Mouse (Mus musculus): ENCODE results near the gene Pxt1. TPM values are rescaled to one million over a fixed set of nuclear protein-coding genes. Genes with fewer than 3 reads are reported as not detected.

Pxt1 gene
- polyA plus RNA-seq, 1 experiment from 2014 or later: not detected

DNA sequence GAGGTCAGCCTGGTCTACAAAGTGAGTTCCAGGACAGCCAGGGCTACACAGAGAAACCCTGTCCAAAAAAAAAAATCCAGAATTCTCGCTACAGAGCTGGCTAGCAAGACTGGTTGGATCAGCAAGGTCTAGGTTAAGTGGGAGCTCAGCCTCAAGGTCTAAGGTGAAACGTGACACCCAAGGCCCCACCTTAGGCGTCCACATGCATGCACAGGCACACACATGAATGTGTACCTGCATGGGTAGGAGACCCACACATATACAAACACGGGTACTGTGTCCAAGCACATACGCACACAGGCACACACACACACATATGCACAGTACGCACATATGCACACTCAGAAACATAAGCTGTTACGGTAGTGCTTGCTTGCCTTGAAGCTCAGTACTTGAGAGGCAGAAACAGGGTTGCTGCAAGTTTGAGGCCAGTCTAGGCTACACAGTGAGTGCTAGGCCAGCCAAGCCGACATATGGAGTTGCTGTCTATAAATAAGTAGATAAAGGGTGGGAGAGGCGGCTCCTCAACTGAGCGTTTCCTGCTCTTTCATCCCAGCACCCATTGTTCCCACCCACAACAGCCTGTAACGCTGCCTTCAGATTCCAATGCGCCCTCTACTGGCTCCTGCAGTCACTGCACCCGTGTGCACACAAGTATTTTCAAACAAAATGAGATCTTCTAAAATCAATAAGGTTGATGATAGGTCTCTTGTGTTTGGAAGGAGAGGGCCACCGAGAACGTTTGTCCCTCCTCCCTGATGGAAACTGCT is 16.6 kb downstream of the Pxt1 start:
- Histone ChIP-seq H3K9ac (no peak overlapping the region), H3K27me3 (no peaks in the 10 kb centered on the region), H3K4me2 (no peak overlapping the region), H3K36me3 (ENCODE audit: poor library complexity, severe bottlenecking) (no peaks in the 10 kb centered on the region), H3K9me3 (replicated peaks) (no peaks in the 10 kb centered on the region), H3K4me3 (no peak overlapping the region), H3K4me1 (peaks cover 10% of the 10 kb centered on the region), H3K27ac (no peak overlapping the region)
- 48% methylated on average over 15 of the region's 15 CpGs for WGBS
- peak; percentile 41 for ATAC-seq

DNA sequence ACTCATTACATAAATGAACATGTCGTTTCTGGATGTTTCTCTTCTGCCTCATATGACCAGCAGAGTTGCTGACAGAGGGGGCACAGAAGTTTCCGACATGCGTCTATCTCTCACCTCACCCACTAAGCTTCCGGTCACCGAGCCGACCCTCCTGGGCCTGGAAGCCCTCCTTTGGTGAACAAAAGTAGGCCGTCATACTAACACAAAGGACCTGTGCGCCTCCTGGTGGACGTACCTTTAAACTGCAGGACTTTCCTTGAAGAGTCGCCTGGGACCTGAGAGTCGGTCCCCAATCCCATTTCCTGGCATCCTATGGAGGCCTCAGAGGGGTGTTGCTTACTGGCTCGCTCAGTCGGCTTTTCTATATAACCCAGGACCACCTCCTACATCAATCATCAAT is 17.3 kb downstream of the Pxt1 start:
- Histone ChIP-seq H3K9ac (no peak overlapping the region), H3K36me3 (ENCODE audit: poor library complexity, severe bottlenecking) (no peaks in the 10 kb centered on the region), H3K9me3 (replicated peaks) (no peaks in the 10 kb centered on the region), H3K27me3 (no peaks in the 10 kb centered on the region), H3K4me2 (no peak overlapping the region), H3K4me3 (no peak overlapping the region), H3K4me1 (peaks cover 10% of the 10 kb centered on the region), H3K27ac (no peak overlapping the region)
- 14% methylated on average over 13 of the region's 13 CpGs for WGBS
- 0 out of 2 replicates have a peak, but pooled peaks have one; percentile 38 for ATAC-seq

DNA sequence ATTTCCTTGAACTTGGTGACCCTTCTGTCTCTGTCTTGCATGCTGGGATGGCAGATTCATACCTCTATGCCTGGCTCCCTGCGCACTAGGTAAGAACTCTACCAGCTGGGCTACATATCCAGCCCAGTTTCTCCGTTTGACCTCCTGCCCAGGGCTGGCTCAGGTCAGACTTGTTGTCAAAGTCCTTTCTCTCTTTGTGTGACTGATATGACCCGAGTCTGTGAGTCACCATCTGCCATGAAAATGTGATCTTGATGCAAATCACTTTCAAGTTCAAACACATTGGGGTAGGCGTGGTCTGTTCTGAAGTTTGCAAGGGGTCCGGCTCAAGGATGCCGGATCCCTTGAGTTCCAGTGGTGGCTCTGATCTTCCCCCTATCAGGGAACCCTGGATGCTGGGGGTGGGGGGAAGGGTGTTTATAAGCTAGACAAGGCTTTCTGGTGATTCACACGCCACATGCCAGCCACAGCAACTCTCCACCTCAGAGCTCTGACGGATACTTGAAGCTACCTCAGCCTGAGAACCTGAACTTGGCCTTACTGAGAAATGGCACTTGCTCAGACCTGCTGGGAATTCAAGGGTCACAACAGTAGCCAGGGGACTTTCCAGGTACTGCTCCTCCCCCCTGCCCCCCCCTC is 18.6 kb downstream of the Pxt1 start:
- no peak overlapping the region for H3K4me3 ChIP-seq
- H3K9ac ChIP-seq: no peak overlapping the region
- ATAC-seq: no peak
- no peak overlapping the region for H3K27ac ChIP-seq
- H3K36me3 ChIP-seq (ENCODE audit: poor library complexity, severe bottlenecking): no peaks in the 10 kb centered on the region
- H3K27me3 ChIP-seq: no peaks in the 10 kb centered on the region
- 84% methylated on average over 8 of the region's 8 CpGs for WGBS
- peaks cover under 1% of the 10 kb centered on the region for H3K4me1 ChIP-seq
- H3K9me3 ChIP-seq (replicated peaks): no peaks in the 10 kb centered on the region
- no peak overlapping the region for H3K4me2 ChIP-seq

DNA sequence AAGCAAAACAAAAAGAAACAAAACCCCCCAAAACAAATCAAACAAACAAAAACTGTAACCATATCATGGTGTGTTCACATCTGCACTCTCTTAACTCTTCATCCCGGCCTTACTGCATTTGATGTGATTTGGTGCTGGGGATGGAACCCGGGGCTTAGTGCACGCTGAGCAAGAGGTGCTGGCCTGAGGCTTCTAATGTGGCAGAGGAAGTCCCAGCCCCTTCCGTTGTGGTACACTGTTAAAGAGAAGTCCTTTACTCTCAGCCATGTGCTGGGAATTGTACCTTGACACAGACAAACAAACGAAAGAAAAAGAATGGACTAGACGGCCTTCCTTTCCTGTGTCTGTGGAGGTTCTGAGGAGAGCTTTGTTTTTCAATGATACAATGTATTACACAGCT is 21.5 kb downstream of the Pxt1 start:
- WGBS: 74% methylated on average over 6 of the region's 6 CpGs
- H3K27ac ChIP-seq: no peak overlapping the region
- no peak for ATAC-seq

DNA sequence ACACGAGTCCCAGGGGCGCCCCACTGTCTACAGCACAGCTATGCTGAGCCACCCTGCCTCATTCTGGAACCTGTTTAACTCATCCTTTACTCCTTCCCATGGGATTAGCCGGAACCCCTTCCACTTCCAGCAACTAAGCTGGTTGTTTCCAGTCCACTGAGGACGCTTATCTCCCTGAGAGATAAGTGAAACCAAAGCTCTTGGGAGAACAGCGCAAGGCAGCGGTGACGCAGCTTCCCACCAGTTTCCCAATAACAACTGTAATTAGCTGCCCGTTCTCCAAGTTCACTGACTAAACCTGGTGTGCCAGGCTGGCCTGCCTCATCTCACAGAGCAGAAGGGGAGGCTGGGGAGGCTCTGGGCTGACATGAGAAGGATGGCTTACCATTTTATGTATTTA is 22.6 kb downstream of the Pxt1 start:
- Histone ChIP-seq H3K36me3 (ENCODE audit: poor library complexity, severe bottlenecking) (no peaks in the 10 kb centered on the region), H3K4me2 (no peak overlapping the region), H3K9me3 (replicated peaks) (no peaks in the 10 kb centered on the region), H3K4me1 (no peaks in the 10 kb centered on the region), H3K27me3 (no peaks in the 10 kb centered on the region), H3K27ac (no peak overlapping the region), H3K9ac (no peak overlapping the region), H3K4me3 (no peak overlapping the region)
- WGBS: 69% methylated on average over 8 of the region's 8 CpGs
- ATAC-seq: no peak

More for the DNA sequence above, 21.5 kb downstream of the Pxt1 start:
- H3K27me3 ChIP-seq: no peaks in the 10 kb centered on the region
- H3K9me3 ChIP-seq (replicated peaks): no peaks in the 10 kb centered on the region
- H3K4me2 ChIP-seq: no peak overlapping the region
- H3K4me1 ChIP-seq: no peaks in the 10 kb centered on the region
- no peaks in the 10 kb centered on the region for H3K36me3 ChIP-seq (ENCODE audit: poor library complexity, severe bottlenecking)
- H3K9ac ChIP-seq: no peak overlapping the region
- H3K4me3 ChIP-seq: no peak overlapping the region

DNA sequence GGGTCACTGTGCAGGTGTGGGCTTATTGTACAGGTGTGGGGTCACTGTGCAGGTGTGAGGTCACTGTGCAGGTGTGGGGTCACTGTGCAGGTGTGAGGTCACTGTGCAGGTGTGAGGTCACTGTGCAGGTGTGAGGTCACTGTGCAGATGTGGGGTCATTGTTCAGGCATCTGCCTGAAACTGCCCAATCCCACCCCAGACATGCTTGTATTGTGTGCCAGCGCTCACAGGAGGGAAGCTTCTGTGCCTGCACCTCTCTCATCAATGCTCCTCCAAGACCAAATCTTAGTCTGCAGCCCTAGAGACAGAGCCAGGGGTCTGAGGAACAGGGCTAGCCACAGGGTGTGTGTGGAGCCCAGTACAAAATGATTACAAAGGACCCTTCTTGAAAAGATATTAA is 27.1 kb downstream of the Pxt1 start:
- WGBS: 100% methylated on average over 1 of the region's 1 CpGs
- no peaks in the 10 kb centered on the region for H3K36me3 ChIP-seq (ENCODE audit: poor library complexity, severe bottlenecking)
- no peak overlapping the region for H3K4me3 ChIP-seq
- no peak overlapping the region for H3K27ac ChIP-seq
- H3K27me3 ChIP-seq: no peaks in the 10 kb centered on the region
- no peaks in the 10 kb centered on the region for H3K4me1 ChIP-seq
- no peaks in the 10 kb centered on the region for H3K9me3 ChIP-seq (replicated peaks)
- no peak for ATAC-seq
- no peak overlapping the region for H3K9ac ChIP-seq
- H3K4me2 ChIP-seq: no peak overlapping the region

DNA sequence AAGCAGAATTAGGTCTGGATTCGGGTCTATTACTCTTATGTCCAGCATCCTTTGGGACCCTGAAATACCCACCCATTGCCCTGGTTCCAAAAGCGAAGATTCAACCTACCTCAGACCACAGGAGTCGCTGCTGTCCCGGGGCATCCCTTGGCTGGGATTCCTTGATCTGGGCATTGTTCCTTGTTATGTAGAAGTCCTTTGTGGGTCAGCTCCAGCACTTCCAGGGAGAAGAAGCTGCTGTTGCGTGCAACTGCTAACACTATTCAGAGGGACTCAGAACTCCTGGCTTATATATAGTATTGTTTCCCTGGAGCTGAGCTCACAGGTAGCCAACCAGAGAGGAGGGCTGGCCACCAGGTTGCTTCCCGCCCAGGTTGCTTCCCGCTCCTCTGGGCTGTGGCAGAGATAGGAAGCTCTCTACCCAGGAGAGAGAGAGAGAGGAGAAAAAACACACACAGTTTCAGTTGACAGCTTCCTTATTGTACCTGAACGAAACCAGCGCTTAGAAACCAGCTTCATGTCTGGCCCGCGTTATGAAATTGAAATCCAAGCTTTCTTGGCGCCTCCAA is 28.5 kb downstream of the Pxt1 start, which contains the start of gene 4930539E08Rik:
TSS of gene 4930539E08Rik (minus strand) at position 265 of the 569 bp plus-strand sequence.
- no peaks in the 10 kb centered on the region for H3K36me3 ChIP-seq (ENCODE audit: poor library complexity, severe bottlenecking)
- no peaks in the 10 kb centered on the region for H3K9me3 ChIP-seq (replicated peaks)
- 63% methylated on average over 12 of the region's 12 CpGs for WGBS
- ATAC-seq: no peak
- H3K27me3 ChIP-seq: peaks cover 5% of the 10 kb centered on the region
- H3K4me1 ChIP-seq: no peaks in the 10 kb centered on the region
- H3K9ac ChIP-seq: no peak within 1 kb of the TSS
- H3K4me2 ChIP-seq: no peak within 1 kb of the TSS
- H3K4me3 ChIP-seq: no peak within 1 kb of the TSS
- H3K27ac ChIP-seq: no peak within 1 kb of the TSS

DNA sequence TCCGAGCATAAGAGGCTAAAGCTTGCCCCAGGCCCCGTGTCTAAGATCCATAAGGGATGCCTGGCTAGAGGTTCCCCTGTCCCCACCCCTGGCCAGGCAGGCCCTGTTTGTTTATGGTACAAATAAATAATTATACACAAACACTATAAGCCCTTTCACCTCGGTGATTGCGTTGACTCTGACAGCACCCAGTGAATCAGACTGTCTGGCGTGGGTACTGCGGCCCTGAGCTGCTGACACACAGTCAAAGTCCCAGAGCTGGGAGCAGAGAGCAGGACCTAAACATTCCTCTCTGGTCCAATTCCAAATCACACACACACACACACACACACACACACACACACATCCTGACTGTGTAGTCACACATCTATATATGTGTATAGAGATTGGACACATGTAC is 29.7 kb downstream of the Pxt1 start:
- 77% methylated on average over 6 of the region's 6 CpGs for WGBS
- Histone ChIP-seq H3K9me3 (replicated peaks) (no peaks in the 10 kb centered on the region), H3K27ac (no peak overlapping the region), H3K4me1 (peaks cover 9% of the 10 kb centered on the region; the same call in 1 of the 2 replicates), H3K4me3 (no peak overlapping the region), H3K36me3 (ENCODE audit: poor library complexity, severe bottlenecking) (no peaks in the 10 kb centered on the region), H3K27me3 (peaks cover 17% of the 10 kb centered on the region), H3K9ac (no peak overlapping the region), H3K4me2 (no peak overlapping the region)
- no peak for ATAC-seq

DNA sequence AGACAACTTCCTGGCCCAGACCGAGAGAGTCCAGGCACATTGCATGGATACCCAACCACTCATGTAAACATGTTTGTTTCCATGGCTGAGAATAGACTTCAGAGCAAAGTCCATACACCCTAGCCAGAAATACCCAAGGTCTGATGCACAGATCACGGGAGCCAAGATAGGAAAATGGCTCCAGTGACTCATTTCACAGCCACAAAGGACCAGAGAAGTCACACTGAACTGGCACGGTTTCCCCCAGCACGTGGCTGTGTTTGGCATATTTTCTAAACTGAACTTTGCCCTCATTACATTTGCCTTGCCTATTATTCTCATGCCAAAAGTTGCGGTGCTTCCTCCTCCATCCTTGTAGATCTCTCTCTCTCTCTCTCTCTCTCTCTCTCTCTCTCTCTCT is 30.4 kb downstream of the Pxt1 start:
- ATAC-seq: no peak
- H3K9ac ChIP-seq: no peak overlapping the region
- no peaks in the 10 kb centered on the region for H3K9me3 ChIP-seq (replicated peaks)
- H3K27ac ChIP-seq: no peak overlapping the region
- H3K4me2 ChIP-seq: no peak overlapping the region
- peaks cover 21% of the 10 kb centered on the region for H3K27me3 ChIP-seq
- H3K36me3 ChIP-seq (ENCODE audit: poor library complexity, severe bottlenecking): no peaks in the 10 kb centered on the region
- H3K4me3 ChIP-seq: no peak overlapping the region
- H3K4me1 ChIP-seq: peaks cover 9% of the 10 kb centered on the region; the same call in 1 of the 2 replicates
- 81% methylated on average over 5 of the region's 5 CpGs for WGBS

DNA sequence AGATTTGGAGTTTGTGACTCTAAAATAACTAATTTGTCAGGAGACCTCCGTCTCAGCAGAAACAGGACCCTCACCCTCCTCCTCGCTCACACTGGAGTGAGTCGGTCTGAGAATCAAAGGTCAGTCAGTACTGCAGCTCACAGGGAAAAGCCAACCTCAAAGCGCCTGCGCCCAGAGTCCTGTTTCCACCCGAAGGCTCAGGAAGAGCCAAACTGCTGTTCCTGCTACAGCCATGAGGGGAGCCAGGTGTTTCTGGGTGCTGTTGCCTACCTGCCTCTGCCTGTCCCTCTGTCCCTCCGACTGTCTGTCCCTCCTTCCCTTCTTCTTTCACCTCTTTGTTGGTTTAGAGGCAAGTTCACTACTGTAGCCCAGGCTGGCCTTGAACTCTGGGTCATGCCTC is 33.5 kb downstream of the Pxt1 start:
- no peak for ATAC-seq
- Histone ChIP-seq H3K36me3 (ENCODE audit: poor library complexity, severe bottlenecking) (no peaks in the 10 kb centered on the region), H3K9me3 (replicated peaks) (no peaks in the 10 kb centered on the region), H3K27me3 (peaks cover 21% of the 10 kb centered on the region), H3K4me3 (no peak overlapping the region), H3K4me2 (peak overlapping the region; percentile 55; the same call in 1 of the 2 replicates), H3K27ac (no peak overlapping the region), H3K9ac (no peak overlapping the region), H3K4me1 (peaks cover 11% of the 10 kb centered on the region)
- WGBS: 19% methylated on average over 7 of the region's 7 CpGs

DNA sequence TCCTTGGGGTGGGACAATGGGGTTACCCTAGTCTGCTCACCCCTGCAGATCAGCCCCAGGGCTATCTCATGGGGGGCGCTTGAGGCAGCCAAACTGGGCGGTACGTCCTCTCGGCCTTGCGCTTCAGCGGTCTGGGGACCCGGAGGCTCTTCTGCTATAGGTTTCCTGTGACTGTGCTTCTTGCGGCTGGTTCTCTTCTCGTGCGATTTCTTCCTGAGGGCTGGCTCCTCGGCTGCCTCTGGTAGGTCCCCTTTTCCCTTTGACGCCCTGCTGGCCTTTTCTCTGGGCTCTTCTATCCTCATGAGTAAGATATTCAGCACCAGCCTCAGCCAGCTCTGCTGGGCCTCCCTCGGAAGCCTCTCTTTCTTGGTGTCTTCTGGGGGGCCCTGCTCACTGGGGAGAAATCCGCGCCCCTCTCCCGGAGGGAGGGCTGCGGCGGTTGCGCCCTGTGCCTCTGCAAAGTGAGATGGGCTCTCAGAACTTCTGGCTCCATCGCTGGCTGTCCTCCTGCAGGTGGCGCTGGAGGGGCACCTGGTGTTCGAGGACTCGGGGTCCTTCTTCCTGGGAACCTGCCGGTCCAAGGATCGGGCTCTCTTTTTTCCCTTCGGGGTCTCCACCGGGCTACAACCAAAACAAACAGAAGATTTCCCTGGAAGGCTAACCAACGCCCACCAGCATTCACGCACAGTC is 34.2 kb downstream of the Pxt1 start:
- peaks cover 21% of the 10 kb centered on the region for H3K27me3 ChIP-seq
- peak overlapping the region; percentile 55 for H3K9ac ChIP-seq
- peaks cover 18% of the 10 kb centered on the region for H3K4me1 ChIP-seq
- peak overlapping the region; percentile 21 for H3K4me3 ChIP-seq
- ATAC-seq: no peak
- H3K36me3 ChIP-seq (ENCODE audit: poor library complexity, severe bottlenecking): no peaks in the 10 kb centered on the region
- 11% methylated on average over 29 of the region's 29 CpGs for WGBS
- no peaks in the 10 kb centered on the region for H3K9me3 ChIP-seq (replicated peaks)
- H3K4me2 ChIP-seq: peak overlapping the region; percentile 55
- no peak overlapping the region for H3K27ac ChIP-seq

DNA sequence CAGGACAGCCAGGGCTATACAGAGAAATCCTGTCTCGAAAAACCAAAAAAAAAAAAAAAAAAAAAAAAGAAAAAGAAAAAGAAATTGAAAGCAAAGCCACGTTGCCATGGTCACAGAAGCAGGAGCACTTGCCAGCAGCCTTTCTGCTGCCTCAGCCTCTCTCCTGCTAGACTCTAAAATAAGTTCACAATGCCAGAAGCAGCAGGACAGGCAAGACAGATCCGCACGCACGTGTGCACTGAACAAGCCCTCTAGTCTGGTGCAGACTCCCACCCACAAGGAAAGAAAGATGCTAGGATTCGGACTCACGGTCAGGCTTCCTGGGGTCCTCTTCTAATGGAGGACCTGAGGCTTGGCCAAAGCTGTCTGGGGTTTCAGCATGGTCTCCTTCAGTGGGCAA is 35.7 kb downstream of the Pxt1 start:
- WGBS: 66% methylated on average over 7 of the region's 7 CpGs
- no peak for ATAC-seq
- no peaks in the 10 kb centered on the region for H3K9me3 ChIP-seq (replicated peaks)
- peaks cover 21% of the 10 kb centered on the region for H3K27me3 ChIP-seq
- H3K4me1 ChIP-seq: peaks cover 19% of the 10 kb centered on the region
- H3K4me3 ChIP-seq: no peak overlapping the region
- H3K9ac ChIP-seq: no peak overlapping the region
- H3K27ac ChIP-seq: no peak overlapping the region
- no peak overlapping the region for H3K4me2 ChIP-seq
- H3K36me3 ChIP-seq (ENCODE audit: poor library complexity, severe bottlenecking): no peaks in the 10 kb centered on the region

All from forebrain, embryonic 13.5 days (tissue).